Mouse (Mus musculus) thymus, adult 2 months (tissue): Measurements from ENCODE around the gene Emsy.

Experiments
- CTCF ChIP-seq: fragments of 200-500 bp; IDR thresholded peaks from 2 replicates; pipeline ENCODE4 v1.5.1; 2012; ENCODE audit warnings: mild to moderate bottlenecking, control low read depth, low read length, moderate library complexity, borderline replicate concordance; ENCODE audit not compliant: control insufficient read depth, poor library complexity, insufficient read depth; ENCODE audit errors: extremely low read depth
- POLR2A ChIP-seq: fragments of 200-500 bp; IDR thresholded peaks from 2 replicates; pipeline ENCODE4 v1.6.1; 2012; ENCODE audit warnings: mild to moderate bottlenecking, low read length, control low read depth, moderate library complexity; ENCODE audit not compliant: control insufficient read depth, poor library complexity, insufficient read depth; ENCODE audit errors: extremely low read depth

- TF ChIP-seq CTCF (no peak), POLR2A (no peak)
Observed at GRCm38 (mm10) chr7:98694046-98694445, 37.5 kb upstream of the Emsy start.
